Mouse (Mus musculus) forebrain, embryonic 11.5 days (tissue): ENCODE measurements around the gene Xcl1. TPM values are rescaled to one million over a fixed set of nuclear protein-coding genes. Genes with fewer than 3 reads are reported as not detected.
A peak's percentile ranks its signal among the peaks of the same experiment; 100 is the strongest.

ENCODE experiments used
- ATAC-seq: fragments of 200-750 bp; cut with Nextera tagmentation; replicated peaks from 2 replicates; pipeline ENCODE4 v1.8.0; 2017; ENCODE audit warnings: moderate TSS enrichment; ENCODE audit not compliant: low FRiP score
- DNase-seq: peaks from one replicate; pipeline ENCODE4 v3.0.0-alpha.2; 2017; ENCODE audit warnings: low spot score
- H3K27ac ChIP-seq: fragments of 300-500 bp; sonication (generic); 2 replicates; pipeline ENCODE4 v1.5.1; 2014; ENCODE audit warnings: low read depth, low read length
- H3K27me3 ChIP-seq: fragments of 300-500 bp; sonication (generic); 2 replicates; pipeline ENCODE4 v1.6.1; 2014; ENCODE audit warnings: mild to moderate bottlenecking, low read length, mixed read lengths; ENCODE audit not compliant: control insufficient read depth, insufficient read depth
- H3K36me3 ChIP-seq: fragments of 300-500 bp; sonication (generic); 2 replicates; pipeline ENCODE4 v1.6.1; 2014; ENCODE audit warnings: mild to moderate bottlenecking, low read length, moderate library complexity, mixed read lengths; ENCODE audit not compliant: control insufficient read depth, insufficient read depth
- H3K4me1 ChIP-seq: fragments of 300-500 bp; sonication (generic); replicated peaks from 2 replicates; pipeline ENCODE4 v1.6.1; 2014; ENCODE audit warnings: low read length, mixed read lengths; ENCODE audit not compliant: control insufficient read depth, insufficient read depth
- H3K4me2 ChIP-seq: fragments of 300-500 bp; sonication (generic); 2 replicates; pipeline ENCODE4 v1.6.1; 2014; ENCODE audit warnings: low read depth, mild to moderate bottlenecking, low read length, moderate library complexity, mixed read lengths; ENCODE audit not compliant: severe bottlenecking
- H3K4me3 ChIP-seq: fragments of 300-500 bp; sonication (generic); 2 replicates; pipeline ENCODE4 v1.5.1; 2014; ENCODE audit warnings: low read depth, low read length
- H3K9ac ChIP-seq: fragments of 300-500 bp; sonication (generic); 2 replicates; pipeline ENCODE4 v1.6.1; 2014; ENCODE audit warnings: low read length
- H3K9me3 ChIP-seq: fragments of 300-500 bp; sonication (generic); 2 replicates; pipeline ENCODE4 v1.6.1; 2016; ENCODE audit warnings: low read length, mixed read lengths; ENCODE audit not compliant: control insufficient read depth
- WGBS: fragments of 180-500 bp; shearing (Covaris S2); extraction: QIAGEN DNeasy Blood & Tissue Kit; methylation state at CpG from one replicate; pipeline ENCODE4 v1.1.7; 2014; 5-methylcytosine and 5-hydroxymethylcytosine counted together
- polyA plus RNA-seq: library from polyadenylated mRNA; unstranded; fragments of >200 nt; fragmentation: Nextera tagmentation; extraction: Ambion mirVana; gene quantifications from 2 replicates; pipeline ENCODE4 v1.2.1, GENCODE M21; 2014

Xcl1 gene
- polyA plus RNA-seq, 1 experiment from 2014 or later = not detected

- Histone ChIP-seq H3K27me3 (no peaks in the 10 kb centered on the region), H3K4me1 (no peaks in the 10 kb centered on the region; the same call in 1 of the 2 replicates), H3K9me3 (no peaks in the 10 kb centered on the region), H3K4me3 (peak overlapping the region; percentile 47), H3K4me2 (peak overlapping the region; percentile 77), H3K9ac (peak overlapping the region; percentile 72), H3K36me3 (no peaks in the 10 kb centered on the region), H3K27ac (0 out of 2 replicates have a peak overlapping the region, but pooled peaks have one; percentile 31)
- DNase-seq (peak; percentile 84), ATAC-seq (peak; percentile 94)
- WGBS = 1% methylated on average over 22 of the region's 22 CpGs
These were observed 36.4 kb downstream of the Xcl1 start for GRCm38 (mm10) chr1:164898846-164899351.

- H3K27me3 ChIP-seq = no peaks in the 10 kb centered on the region
- DNase-seq = no peak
- H3K4me3 ChIP-seq = no peak overlapping the region
- no peaks in the 10 kb centered on the region for H3K9me3 ChIP-seq
- no peak overlapping the region for H3K4me2 ChIP-seq
- 34% methylated on average over 5 of the region's 5 CpGs for WGBS
- H3K36me3 ChIP-seq = no peaks in the 10 kb centered on the region
- H3K27ac ChIP-seq = peak overlapping the region; percentile 34; the same call in 1 of the 2 replicates
- H3K9ac ChIP-seq = no peak overlapping the region
- no peaks in the 10 kb centered on the region; the same call in 1 of the 2 replicates for H3K4me1 ChIP-seq
- ATAC-seq = no peak
These were observed 38.0 kb downstream of the Xcl1 start for GRCm38 (mm10) chr1:164897163-164897817.

GRCm38 (mm10) chr1:164896211-164897145 is 38.8 kb downstream of the Xcl1 start:
- WGBS = 63% methylated on average over 16 of the region's 16 CpGs
- H3K9me3 ChIP-seq = no peaks in the 10 kb centered on the region
- H3K27ac ChIP-seq = peak overlapping the region; percentile 34; the same call in 1 of the 2 replicates
- no peaks in the 10 kb centered on the region for H3K36me3 ChIP-seq
- H3K27me3 ChIP-seq = no peaks in the 10 kb centered on the region
- no peak overlapping the region for H3K9ac ChIP-seq
- no peak overlapping the region for H3K4me2 ChIP-seq
- no peak for DNase-seq
- H3K4me1 ChIP-seq = no peaks in the 10 kb centered on the region; the same call in 1 of the 2 replicates
- H3K4me3 ChIP-seq = no peak overlapping the region
- ATAC-seq = no peak

- Histone ChIP-seq H3K4me2 (no peak overlapping the region), H3K36me3 (no peaks in the 10 kb centered on the region), H3K9ac (no peak overlapping the region), H3K4me3 (no peak overlapping the region), H3K27ac (no peak overlapping the region), H3K4me1 (no peaks in the 10 kb centered on the region; the same call in 1 of the 2 replicates), H3K9me3 (no peaks in the 10 kb centered on the region), H3K27me3 (no peaks in the 10 kb centered on the region)
- ATAC-seq = no peak
- DNase-seq = no peak
- 75% methylated on average over 2 of the region's 2 CpGs for WGBS
These were observed 39.5 kb downstream of the Xcl1 start for GRCm38 (mm10) chr1:164895806-164896205.

GRCm38 (mm10) chr1:164890366-164890765 is 45.0 kb downstream of the Xcl1 start:
- H3K4me3 ChIP-seq = no peak overlapping the region
- no peak for ATAC-seq
- H3K9me3 ChIP-seq = no peaks in the 10 kb centered on the region
- 80% methylated on average over 4 of the region's 4 CpGs for WGBS
- no peak overlapping the region for H3K4me2 ChIP-seq
- H3K27ac ChIP-seq = no peak overlapping the region
- H3K36me3 ChIP-seq = no peaks in the 10 kb centered on the region
- no peak overlapping the region for H3K9ac ChIP-seq
- H3K4me1 ChIP-seq = no peaks in the 10 kb centered on the region
- H3K27me3 ChIP-seq = no peaks in the 10 kb centered on the region
- no peak for DNase-seq

- 69% methylated on average over 6 of the region's 6 CpGs for WGBS
- no peaks in the 10 kb centered on the region for H3K27me3 ChIP-seq
- ATAC-seq (no peak), DNase-seq (no peak)
- no peaks in the 10 kb centered on the region for H3K36me3 ChIP-seq
- H3K4me1 ChIP-seq = no peaks in the 10 kb centered on the region
- no peak overlapping the region for H3K4me3 ChIP-seq
- H3K9ac ChIP-seq = no peak overlapping the region
- H3K4me2 ChIP-seq = no peak overlapping the region
- no peaks in the 10 kb centered on the region for H3K9me3 ChIP-seq
- H3K27ac ChIP-seq = no peak overlapping the region
These were observed 46.8 kb downstream of the Xcl1 start for GRCm38 (mm10) chr1:164888563-164888962.

- WGBS = 89% methylated on average over 2 of the region's 2 CpGs
- DNase-seq = no peak
- Histone ChIP-seq H3K27ac (no peak overlapping the region), H3K4me2 (no peak overlapping the region), H3K9me3 (no peaks in the 10 kb centered on the region), H3K36me3 (no peaks in the 10 kb centered on the region), H3K4me1 (no peaks in the 10 kb centered on the region), H3K4me3 (no peak overlapping the region), H3K9ac (no peak overlapping the region), H3K27me3 (no peaks in the 10 kb centered on the region)
- no peak for ATAC-seq
These were observed 47.6 kb downstream of the Xcl1 start for GRCm38 (mm10) chr1:164887775-164888174.

GRCm38 (mm10) chr1:164881891-164882290 is 53.4 kb downstream of the Xcl1 start:
- H3K4me1 ChIP-seq = no peaks in the 10 kb centered on the region

More at GRCm38 (mm10) chr1:164881891-164882290, 53.4 kb downstream of the Xcl1 start:
- H3K9me3 ChIP-seq = no peaks in the 10 kb centered on the region
- H3K27me3 ChIP-seq = no peaks in the 10 kb centered on the region
- H3K36me3 ChIP-seq = no peaks in the 10 kb centered on the region
- H3K4me3 ChIP-seq = no peak overlapping the region
- no peak overlapping the region for H3K9ac ChIP-seq
- no peak overlapping the region for H3K4me2 ChIP-seq
- WGBS = 84% methylated on average over 3 of the region's 3 CpGs
- DNase-seq (no peak), ATAC-seq (no peak)
- no peak overlapping the region for H3K27ac ChIP-seq
